Mouse (Mus musculus): ENCODE results near the gene Slc9a8.

The Slc9a8 gene

GRCm38 (mm10) chr2:167483827-167484410 lies 62.4 kb downstream of the Slc9a8 start:
- no peak for DNase-seq (ENCODE audit: low spot score in 2 of 2)

- no peak for DNase-seq (ENCODE audit: low spot score in 2 of 2)
Observed at GRCm38 (mm10) chr2:167484932-167485331, 63.4 kb downstream of the Slc9a8 start.

GRCm38 (mm10) chr2:167485501-167486377 lies 64.2 kb downstream of the Slc9a8 start:
- DNase-seq (ENCODE audit: low spot score in 2 of 2): no peak

- no peak for DNase-seq (ENCODE audit: low spot score in 2 of 2)
Observed at GRCm38 (mm10) chr2:167486573-167486972, 65.1 kb downstream of the Slc9a8 start.

- no peak for DNase-seq (ENCODE audit: low spot score in 2 of 2)
Observed at GRCm38 (mm10) chr2:167487551-167487950, 66.0 kb downstream of the Slc9a8 start.

- DNase-seq (ENCODE audit: low spot score in 2 of 2): no peak
Observed at GRCm38 (mm10) chr2:167487994-167488393, 66.5 kb downstream of the Slc9a8 start.

GRCm38 (mm10) chr2:167490813-167491525 lies 69.5 kb downstream of the Slc9a8 start:
- DNase-seq (ENCODE audit: low spot score in 2 of 2): peak; percentile 39 to 64

GRCm38 (mm10) chr2:167491757-167492708 lies 70.5 kb downstream of the Slc9a8 start, which contains the start of gene Rnf114:
Gene Rnf114 (plus strand): TSS chr2:167492645.
- no peak for DNase-seq (ENCODE audit: low spot score in 2 of 2)

- peak; percentile 88 to 89 for DNase-seq (ENCODE audit: low spot score in 2 of 2)
Observed at GRCm38 (mm10) chr2:167492713-167493636, 71.5 kb downstream of the Slc9a8 start, which contains the start of gene Spata2. Gene Spata2 (minus strand): TSS chr2:167492887.

- DNase-seq (ENCODE audit: low spot score in 2 of 2): no peak
Observed at GRCm38 (mm10) chr2:167496437-167496836, 74.9 kb downstream of the Slc9a8 start.

GRCm38 (mm10) chr2:167497272-167497671 lies 75.8 kb downstream of the Slc9a8 start:
- DNase-seq (ENCODE audit: low spot score in 2 of 2): no peak

- no peak for DNase-seq (ENCODE audit: low spot score in 2 of 2)
Observed at GRCm38 (mm10) chr2:167502554-167503252, 81.2 kb downstream of the Slc9a8 start.

- DNase-seq (ENCODE audit: low spot score in 2 of 2): peak; percentile 75 to 82
Observed at GRCm38 (mm10) chr2:167503253-167503895, 81.9 kb downstream of the Slc9a8 start.

GRCm38 (mm10) chr2:167503896-167504349 lies 82.4 kb downstream of the Slc9a8 start:
- DNase-seq (ENCODE audit: low spot score in 2 of 2): no peak

GRCm38 (mm10) chr2:167505127-167505526 lies 83.6 kb downstream of the Slc9a8 start:
- no peak for DNase-seq (ENCODE audit: low spot score in 2 of 2)

GRCm38 (mm10) chr2:167506546-167507260 lies 85.2 kb downstream of the Slc9a8 start:
- DNase-seq (ENCODE audit: low spot score in 2 of 2): no peak

- no peak for DNase-seq (ENCODE audit: low spot score in 2 of 2)
Observed at GRCm38 (mm10) chr2:167507719-167508385, 86.3 kb downstream of the Slc9a8 start.

GRCm38 (mm10) chr2:167508569-167508968 lies 87.1 kb downstream of the Slc9a8 start:
- no peak for DNase-seq (ENCODE audit: low spot score in 2 of 2)

Measured in frontal cortex, postnatal 14 days (tissue).